Mouse (Mus musculus): ENCODE data around the gene Xpr1. TPM values are rescaled to one million over a fixed set of nuclear protein-coding genes. Genes with fewer than 3 reads are reported as not detected.
A peak's percentile ranks its signal among the peaks of the same experiment; 100 is the strongest.

Xpr1 gene
- polyA plus RNA-seq, 1 experiment from 2014 or later = 37.9 TPM

GRCm38 (mm10) chr1:155245516-155245915, 171.7 kb downstream of the Xpr1 start:
- no peak for ATAC-seq
- Histone ChIP-seq H3K9me3 (replicated peaks; ENCODE audit: control insufficient read depth, low read length) (no peaks in the 10 kb centered on the region), H3K27me3 (replicated peaks; ENCODE audit: control insufficient read depth, insufficient read depth, low read length) (peaks cover 4% of the 10 kb centered on the region; the same call in 1 of the 2 replicates), H3K4me2 (ENCODE audit: low read length) (no peak overlapping the region), H3K9ac (ENCODE audit: low read length) (no peak overlapping the region), H3K4me1 (ENCODE audit: control insufficient read depth, insufficient read depth, low read length) (peaks cover 3% of the 10 kb centered on the region; the same call in 1 of the 2 replicates), H3K36me3 (ENCODE audit: control insufficient read depth, insufficient read depth, low read length) (no peaks in the 10 kb centered on the region), H3K27ac (ENCODE audit: low read depth, low read length) (no peak overlapping the region), H3K4me3 (ENCODE audit: low read depth, low read length) (no peak overlapping the region)
- WGBS = 70% methylated on average over 7 of the region's 7 CpGs
- DNase-seq (ENCODE audit: low spot score) = no peak

GRCm38 (mm10) chr1:155244771-155245211, 172.4 kb downstream of the Xpr1 start:
- Histone ChIP-seq H3K36me3 (ENCODE audit: control insufficient read depth, insufficient read depth, low read length) (no peaks in the 10 kb centered on the region), H3K4me1 (ENCODE audit: control insufficient read depth, insufficient read depth, low read length) (peaks cover 3% of the 10 kb centered on the region; the same call in 1 of the 2 replicates), H3K4me2 (ENCODE audit: low read length) (peak overlapping the region; percentile 89), H3K9ac (ENCODE audit: low read length) (peak overlapping the region; percentile 74), H3K27me3 (replicated peaks; ENCODE audit: control insufficient read depth, insufficient read depth, low read length) (peaks cover 4% of the 10 kb centered on the region; the same call in 1 of the 2 replicates), H3K4me3 (ENCODE audit: low read depth, low read length) (peak overlapping the region; percentile 43), H3K9me3 (replicated peaks; ENCODE audit: control insufficient read depth, low read length) (no peaks in the 10 kb centered on the region), H3K27ac (ENCODE audit: low read depth, low read length) (no peak overlapping the region)
- 4% methylated on average over 29 of the region's 29 CpGs for WGBS
- DNase-seq (ENCODE audit: low spot score) (no peak), ATAC-seq (no peak)

GRCm38 (mm10) chr1:155243797-155244770, 173.1 kb downstream of the Xpr1 start, which contains the start of gene BC034090:
Gene BC034090, minus strand, starts transcription at chr1:155244444.
- Histone ChIP-seq H3K27me3 (replicated peaks; ENCODE audit: control insufficient read depth, insufficient read depth, low read length) (peaks cover 4% of the 10 kb centered on the region; the same call in 1 of the 2 replicates), H3K36me3 (ENCODE audit: control insufficient read depth, insufficient read depth, low read length) (no peaks in the 10 kb centered on the region), H3K4me2 (ENCODE audit: low read length) (peak within 1 kb of the TSS; percentile 89), H3K27ac (ENCODE audit: low read depth, low read length) (peak within 1 kb of the TSS; percentile 44; the same call in 1 of the 2 replicates), H3K4me1 (ENCODE audit: control insufficient read depth, insufficient read depth, low read length) (peaks cover 7% of the 10 kb centered on the region; the same call in 1 of the 2 replicates), H3K9me3 (replicated peaks; ENCODE audit: control insufficient read depth, low read length) (no peaks in the 10 kb centered on the region), H3K4me3 (ENCODE audit: low read depth, low read length) (peak within 1 kb of the TSS; percentile 43), H3K9ac (ENCODE audit: low read length) (peak within 1 kb of the TSS; percentile 74)
- 4% methylated on average over 61 of the region's 85 CpGs for WGBS
- ATAC-seq = peak; percentile 66
- peak; percentile 48 for DNase-seq (ENCODE audit: low spot score)

GRCm38 (mm10) chr1:155242488-155242745, 174.8 kb downstream of the Xpr1 start:
- ATAC-seq (no peak), DNase-seq (ENCODE audit: low spot score) (no peak)
- peaks cover 9% of the 10 kb centered on the region for H3K4me1 ChIP-seq (ENCODE audit: control insufficient read depth, insufficient read depth, low read length)
- H3K4me3 ChIP-seq (ENCODE audit: low read depth, low read length) = no peak overlapping the region
- H3K27me3 ChIP-seq (replicated peaks; ENCODE audit: control insufficient read depth, insufficient read depth, low read length) = peaks cover 4% of the 10 kb centered on the region; the same call in 1 of the 2 replicates
- no peaks in the 10 kb centered on the region for H3K36me3 ChIP-seq (ENCODE audit: control insufficient read depth, insufficient read depth, low read length)
- WGBS = 72% methylated on average over 1 of the region's 1 CpGs
- no peak overlapping the region for H3K9ac ChIP-seq (ENCODE audit: low read length)
- H3K4me2 ChIP-seq (ENCODE audit: low read length) = no peak overlapping the region
- no peak overlapping the region for H3K27ac ChIP-seq (ENCODE audit: low read depth, low read length)
- H3K9me3 ChIP-seq (replicated peaks; ENCODE audit: control insufficient read depth, low read length) = no peaks in the 10 kb centered on the region

GRCm38 (mm10) chr1:155241701-155242487, 175.3 kb downstream of the Xpr1 start:
- Histone ChIP-seq H3K4me1 (ENCODE audit: control insufficient read depth, insufficient read depth, low read length) (peaks cover 14% of the 10 kb centered on the region), H3K9me3 (replicated peaks; ENCODE audit: control insufficient read depth, low read length) (no peaks in the 10 kb centered on the region), H3K4me3 (ENCODE audit: low read depth, low read length) (no peak overlapping the region), H3K9ac (ENCODE audit: low read length) (no peak overlapping the region), H3K4me2 (ENCODE audit: low read length) (no peak overlapping the region), H3K27ac (ENCODE audit: low read depth, low read length) (no peak overlapping the region), H3K27me3 (replicated peaks; ENCODE audit: control insufficient read depth, insufficient read depth, low read length) (peaks cover 4% of the 10 kb centered on the region; the same call in 1 of the 2 replicates), H3K36me3 (ENCODE audit: control insufficient read depth, insufficient read depth, low read length) (no peaks in the 10 kb centered on the region)
- ATAC-seq (no peak), DNase-seq (ENCODE audit: low spot score) (no peak)
- 77% methylated on average over 12 of the region's 12 CpGs for WGBS

- Histone ChIP-seq H3K9me3 (replicated peaks; ENCODE audit: control insufficient read depth, low read length) (no peaks in the 10 kb centered on the region), H3K36me3 (ENCODE audit: control insufficient read depth, insufficient read depth, low read length) (no peaks in the 10 kb centered on the region), H3K4me2 (ENCODE audit: low read length) (no peak overlapping the region), H3K27ac (ENCODE audit: low read depth, low read length) (no peak overlapping the region), H3K9ac (ENCODE audit: low read length) (no peak overlapping the region), H3K4me3 (ENCODE audit: low read depth, low read length) (no peak overlapping the region), H3K4me1 (ENCODE audit: control insufficient read depth, insufficient read depth, low read length) (peaks cover 26% of the 10 kb centered on the region), H3K27me3 (replicated peaks; ENCODE audit: control insufficient read depth, insufficient read depth, low read length) (peaks cover 4% of the 10 kb centered on the region; the same call in 1 of the 2 replicates)
- WGBS = 77% methylated on average over 6 of the region's 6 CpGs
- DNase-seq (ENCODE audit: low spot score) = no peak
- no peak for ATAC-seq
Measured at GRCm38 (mm10) chr1:155239962-155240717, 177.1 kb downstream of the Xpr1 start.

GRCm38 (mm10) chr1:155239169-155239568, 178.0 kb downstream of the Xpr1 start:
- Histone ChIP-seq H3K4me1 (ENCODE audit: control insufficient read depth, insufficient read depth, low read length) (peaks cover 27% of the 10 kb centered on the region), H3K27me3 (replicated peaks; ENCODE audit: control insufficient read depth, insufficient read depth, low read length) (no peaks in the 10 kb centered on the region), H3K9ac (ENCODE audit: low read length) (peak overlapping the region; percentile 13; the same call in 1 of the 2 replicates), H3K36me3 (ENCODE audit: control insufficient read depth, insufficient read depth, low read length) (no peaks in the 10 kb centered on the region), H3K4me3 (ENCODE audit: low read depth, low read length) (no peak overlapping the region), H3K27ac (ENCODE audit: low read depth, low read length) (no peak overlapping the region), H3K4me2 (ENCODE audit: low read length) (no peak overlapping the region), H3K9me3 (replicated peaks; ENCODE audit: control insufficient read depth, low read length) (no peaks in the 10 kb centered on the region)
- WGBS = 36% methylated on average over 4 of the region's 4 CpGs
- ATAC-seq (0 out of 2 replicates have a peak, but pooled peaks have one; percentile 9), DNase-seq (ENCODE audit: low spot score) (peak; percentile 47)

- no peaks in the 10 kb centered on the region for H3K36me3 ChIP-seq (ENCODE audit: control insufficient read depth, insufficient read depth, low read length)
- H3K4me2 ChIP-seq (ENCODE audit: low read length) = no peak overlapping the region
- DNase-seq (ENCODE audit: low spot score) (no peak), ATAC-seq (no peak)
- no peaks in the 10 kb centered on the region for H3K9me3 ChIP-seq (replicated peaks; ENCODE audit: control insufficient read depth, low read length)
- H3K27me3 ChIP-seq (replicated peaks; ENCODE audit: control insufficient read depth, insufficient read depth, low read length) = no peaks in the 10 kb centered on the region
- 87% methylated on average over 5 of the region's 5 CpGs for WGBS
- H3K27ac ChIP-seq (ENCODE audit: low read depth, low read length) = no peak overlapping the region
- H3K9ac ChIP-seq (ENCODE audit: low read length) = no peak overlapping the region
- no peak overlapping the region for H3K4me3 ChIP-seq (ENCODE audit: low read depth, low read length)
- peaks cover 37% of the 10 kb centered on the region for H3K4me1 ChIP-seq (ENCODE audit: control insufficient read depth, insufficient read depth, low read length)
Measured at GRCm38 (mm10) chr1:155238126-155238525, 179.1 kb downstream of the Xpr1 start.

Data from forebrain, embryonic 14.5 days (tissue).